Mouse (Mus musculus) CH12.LX (cell line): ENCODE measurements around the gene Hpse. TPM values are rescaled to one million over a fixed set of nuclear protein-coding genes. Genes with fewer than 3 reads are reported as not detected.

Source experiments
- DNase-seq: peaks from one replicate; pipeline ENCODE4 v3.0.0-alpha.2; 2013; ENCODE audit errors: extremely low read depth
- H3K27ac ChIP-seq: 2 replicates; pipeline ENCODE4 v1.5.1; 2012; ENCODE audit warnings: low read depth, mild to moderate bottlenecking, control low read depth, moderate library complexity; ENCODE audit not compliant: insufficient read depth
- H3K27me3 ChIP-seq: replicated peaks from 2 replicates; pipeline ENCODE3; 2012; ENCODE audit warnings: inconsistent platforms
- H3K36me3 ChIP-seq, 2 experiments: replicated peaks in 1 of 2; 2 replicates each; pipeline versions ENCODE3 to v1.6.1; 2012; ENCODE audit warnings: inconsistent platforms in 1 of 2, low read length in 1 of 2, mild to moderate bottlenecking in 1 of 2, mixed read lengths in 1 of 2, moderate library complexity in 1 of 2; ENCODE audit not compliant: control insufficient read depth in 1 of 2, insufficient read depth in 1 of 2
- H3K4me1 ChIP-seq, 2 experiments: 2 replicates each; pipeline ENCODE4 v1.6.1; 2012; ENCODE audit warnings: inconsistent platforms in 1 of 2, moderate library complexity in 1 of 2; ENCODE audit not compliant: insufficient read depth in 2 of 2, control insufficient read depth in 1 of 2
- H3K4me2 ChIP-seq: 2 replicates; pipeline ENCODE4 v1.6.1; 2012; ENCODE audit warnings: low read depth, mild to moderate bottlenecking, control low read depth; ENCODE audit not compliant: poor library complexity, insufficient read depth, severe bottlenecking
- H3K4me3 ChIP-seq, 3 experiments: fragments of 150-350 bp in 1 of 3; sonication (generic) in 1 of 3; replicated peaks in 1 of 3; 2 replicates each; pipeline versions ENCODE3 to v1.5.1; 2011 to 2012; ENCODE audit warnings: low read depth in 2 of 3, low read length in 2 of 3, mild to moderate bottlenecking in 2 of 3, moderate library complexity in 2 of 3, control low read depth in 1 of 3, improper control_type of control experiment in 1 of 3, inconsistent platforms in 1 of 3, mixed read lengths in 1 of 3; ENCODE audit not compliant: poor library complexity in 1 of 3
- H3K79me2 ChIP-seq: replicated peaks from 2 replicates; pipeline ENCODE4 v1.6.1; 2012; ENCODE audit warnings: mild to moderate bottlenecking, moderate library complexity; ENCODE audit not compliant: control insufficient read depth, poor library complexity, insufficient read depth, severe bottlenecking; ENCODE audit errors: extremely low read depth
- H3K9ac ChIP-seq: 2 replicates; pipeline ENCODE4 v1.6.1; 2012; ENCODE audit warnings: low read depth, mild to moderate bottlenecking, control low read depth, moderate library complexity; ENCODE audit not compliant: insufficient read depth
- H3K9me3 ChIP-seq: replicated peaks from 2 replicates; pipeline ENCODE3; 2012; ENCODE audit warnings: low read length, inconsistent platforms, mixed read lengths
- BHLHE40 ChIP-seq: IDR thresholded peaks from 2 replicates; pipeline ENCODE4 v1.6.1; 2011; ENCODE audit warnings: mild to moderate bottlenecking, low read depth, low read length, improper control_type of control experiment
- CHD2 ChIP-seq: IDR thresholded peaks from 2 replicates; pipeline ENCODE4 v1.6.1; 2011; ENCODE audit warnings: low read length, improper control_type of control experiment
- E2F4 ChIP-seq: IDR thresholded peaks from 2 replicates; pipeline ENCODE4 v1.6.1; 2011; ENCODE audit warnings: low read depth, low read length, improper control_type of control experiment; ENCODE audit not compliant: insufficient replicate concordance
- EP300 ChIP-seq: IDR thresholded peaks from 2 replicates; pipeline ENCODE4 v1.6.1; 2011; ENCODE audit warnings: low read length, improper control_type of control experiment
- ETS1 ChIP-seq: conservative IDR thresholded peaks from 2 replicates; pipeline ENCODE4 v1.6.1; 2012; ENCODE audit warnings: low read depth, mild to moderate bottlenecking, inconsistent platforms, low read length, improper control_type of control experiment, moderate library complexity
- GABPA ChIP-seq: IDR thresholded peaks from 2 replicates; pipeline ENCODE4 v1.6.1; 2012; ENCODE audit warnings: low read depth, low read length, improper control_type of control experiment, inconsistent platforms; ENCODE audit not compliant: insufficient replicate concordance
- HCFC1 ChIP-seq: IDR thresholded peaks from 2 replicates; pipeline ENCODE4 v1.6.1; 2012; ENCODE audit warnings: low read depth, mild to moderate bottlenecking, inconsistent platforms, low read length, improper control_type of control experiment
- IRF4 ChIP-seq: IDR thresholded peaks from 2 replicates; pipeline ENCODE4 v1.6.1; 2014; ENCODE audit warnings: low read depth, mild to moderate bottlenecking, inconsistent platforms, low read length, improper control_type of control experiment
- JUN ChIP-seq: IDR thresholded peaks from 2 replicates; pipeline ENCODE4 v1.6.1; 2011; ENCODE audit warnings: low read depth, mild to moderate bottlenecking, low read length, improper control_type of control experiment, moderate library complexity; ENCODE audit not compliant: insufficient read depth
- JUND ChIP-seq: conservative IDR thresholded peaks from 2 replicates; pipeline ENCODE4 v1.6.1; 2011; ENCODE audit warnings: low read depth, low read length, improper control_type of control experiment
- KAT2A ChIP-seq: IDR thresholded peaks from 2 replicates; pipeline ENCODE4 v1.6.1; 2012; ENCODE audit warnings: low read length, improper control_type of control experiment, inconsistent platforms; ENCODE audit not compliant: insufficient replicate concordance
- MAFK ChIP-seq: IDR thresholded peaks from 2 replicates; pipeline ENCODE4 v1.6.1; 2011; ENCODE audit warnings: low read length, improper control_type of control experiment; ENCODE audit not compliant: insufficient replicate concordance
- MAZ ChIP-seq: IDR thresholded peaks from 2 replicates; pipeline ENCODE4 v1.6.1; 2012; ENCODE audit warnings: low read depth, mild to moderate bottlenecking, inconsistent platforms, low read length, improper control_type of control experiment, moderate library complexity
- MYC ChIP-seq: IDR thresholded peaks from 2 replicates; pipeline ENCODE4 v1.6.1; 2011; ENCODE audit warnings: low read depth, mild to moderate bottlenecking, improper control_type of control experiment, low read length
- NELFE ChIP-seq: IDR thresholded peaks from 2 replicates; pipeline ENCODE4 v1.6.1; 2011; ENCODE audit warnings: low read depth, low read length, improper control_type of control experiment
- POLR2A ChIP-seq: IDR thresholded peaks from 2 replicates; pipeline ENCODE4 v1.6.1; 2011; ENCODE audit warnings: low read depth, mild to moderate bottlenecking, improper control_type of control experiment, low read length
- POLR2AphosphoS2 ChIP-seq: IDR thresholded peaks from 2 replicates; pipeline ENCODE4 v1.6.1; 2011; ENCODE audit warnings: low read depth, low read length, improper control_type of control experiment
- RCOR1 ChIP-seq: conservative IDR thresholded peaks from 2 replicates; pipeline ENCODE4 v1.6.1; 2012; ENCODE audit warnings: low read depth, mild to moderate bottlenecking, inconsistent platforms, low read length, improper control_type of control experiment
- SIN3A ChIP-seq: IDR thresholded peaks from 2 replicates; pipeline ENCODE4 v1.6.1; 2012; ENCODE audit warnings: low read length, improper control_type of control experiment, inconsistent platforms
- USF1 ChIP-seq: IDR thresholded peaks from 2 replicates; pipeline ENCODE4 v1.6.1; 2014; ENCODE audit warnings: low read depth, mild to moderate bottlenecking, inconsistent platforms, low read length, improper control_type of control experiment
- ZMIZ1 ChIP-seq: IDR thresholded peaks from 2 replicates; pipeline ENCODE4 v1.6.1; 2012; ENCODE audit warnings: low read depth, mild to moderate bottlenecking, inconsistent platforms, low read length, improper control_type of control experiment
- ZNF384 ChIP-seq: IDR thresholded peaks from 2 replicates; pipeline ENCODE4 v1.6.1; 2012; ENCODE audit warnings: low read depth, low read length, improper control_type of control experiment, inconsistent platforms
- dilution Hi-C: fragments of 300-500 bp; cut with MboI; formaldehyde crosslinking; loops from 2 replicates; pipeline ENCODE4 v1.14.3; 2020; ENCODE audit warnings: low sequenced_read_pairs; ENCODE audit not compliant: extremely low pct_unique_long_range_greater_than_20kb, extremely low pct_ligation_motif_present
- in situ Hi-C: fragments of 300-500 bp; cut with MboI; formaldehyde crosslinking; loops from 3 replicates; pipeline ENCODE4 v1.14.3; 2019; ENCODE audit warnings: low sequenced_read_pairs, low pct_ligation_motif_present, low pct_unique_long_range_greater_than_20kb, mixed read lengths
- polyA plus RNA-seq: library from polyadenylated mRNA; unstranded; fragments of >175 nt; gene quantifications from 2 replicates; pipeline ENCODE4 v1.2.1, GENCODE M21; 2012; ENCODE audit warnings: low read depth; ENCODE audit not compliant: insufficient read length
- total RNA-seq, 2 experiments: library from RNA; depleted of rRNA; stranded (reverse); fragments of 300-350 nt in 1 of 2; fragments of >200 nt in 1 of 2; gene quantifications; 2 replicates each; pipeline ENCODE4 v1.2.3; 2012 to 2014

Hpse gene
- total and polyA plus RNA-seq, 3 experiments = 3.3 to 9.5 (median 3.8) TPM

DNA sequence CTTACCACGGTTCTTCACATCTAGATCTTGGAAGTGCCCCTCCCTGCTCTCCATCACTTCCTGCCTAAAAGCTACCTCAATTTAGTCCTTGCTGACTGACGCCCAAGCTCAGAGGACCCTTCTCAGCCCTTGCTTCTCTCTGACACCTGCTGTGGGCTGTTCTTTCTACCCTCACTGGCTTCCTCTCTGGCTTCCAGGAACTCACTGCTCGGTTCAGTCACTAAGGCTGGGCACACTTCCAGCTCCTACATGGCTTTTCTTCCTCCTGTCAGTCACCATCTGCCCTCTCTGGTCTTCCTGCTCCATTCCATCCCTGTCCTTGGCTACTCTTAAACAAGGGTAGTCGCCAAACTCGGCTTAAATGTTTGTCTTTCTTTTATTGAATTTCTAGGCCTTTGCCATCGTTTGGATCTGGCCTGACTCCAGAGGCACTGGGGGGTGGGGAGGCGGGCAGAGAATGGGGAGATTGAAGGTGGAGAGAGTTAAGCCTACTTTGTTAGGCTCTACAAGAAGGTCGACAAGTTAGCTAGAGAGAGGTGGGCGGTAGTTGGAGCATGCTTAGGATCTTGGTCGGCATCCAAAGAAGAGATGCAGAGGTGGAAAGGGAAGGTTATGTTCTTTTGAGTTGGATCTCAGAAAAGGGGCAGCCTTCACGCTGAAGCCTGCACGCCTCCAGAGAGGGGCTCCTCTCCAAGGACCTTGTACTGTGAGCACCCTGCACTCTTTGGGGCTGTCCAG lies 76.1 kb downstream of the Hpse start:
- Histone ChIP-seq H3K36me3 (no peaks in the 10 kb centered on the region), H3K27ac (peak overlapping the region; percentile 63), H3K27me3 (no peaks in the 10 kb centered on the region), H3K4me2 (peak overlapping the region; percentile 85; the same call in 1 of the 2 replicates), H3K4me3 (no peak overlapping the region), H3K9me3 (peaks cover 5% of the 10 kb centered on the region), H3K4me1 (peaks cover 13 to 63% of the 10 kb centered on the region in 2 experiments), H3K9ac (no peak overlapping the region), H3K79me2 (no peaks in the 10 kb centered on the region)
- in situ Hi-C loops = no loop called here
- TF ChIP-seq EP300 (no peak), MYC (no peak), ZMIZ1 (no peak), USF1 (no peak), POLR2A (0 out of 2 replicates have a peak, but pooled peaks have one; percentile 26)
- dilution Hi-C loops = no loop called here
- no peak for DNase-seq

- in situ Hi-C loops (no loop called here), dilution Hi-C loops (no loop called here)
- H3K79me2 ChIP-seq = no peaks in the 10 kb centered on the region
- H3K27me3 ChIP-seq = no peaks in the 10 kb centered on the region
- H3K27ac ChIP-seq = no peak overlapping the region
- no peak overlapping the region for H3K9ac ChIP-seq
- no peak for TF ChIP-seq HCFC1
- H3K4me1 ChIP-seq = peaks cover 13 to 60% of the 10 kb centered on the region in 2 experiments
- no peak overlapping the region for H3K4me2 ChIP-seq
- H3K9me3 ChIP-seq = peaks cover 5% of the 10 kb centered on the region
- no peak overlapping the region for H3K4me3 ChIP-seq
- H3K36me3 ChIP-seq = no peaks in the 10 kb centered on the region
- DNase-seq = no peak
Measured at GRCm38 (mm10) chr5:100642316-100642715, 77.2 kb downstream of the Hpse start.

DNA sequence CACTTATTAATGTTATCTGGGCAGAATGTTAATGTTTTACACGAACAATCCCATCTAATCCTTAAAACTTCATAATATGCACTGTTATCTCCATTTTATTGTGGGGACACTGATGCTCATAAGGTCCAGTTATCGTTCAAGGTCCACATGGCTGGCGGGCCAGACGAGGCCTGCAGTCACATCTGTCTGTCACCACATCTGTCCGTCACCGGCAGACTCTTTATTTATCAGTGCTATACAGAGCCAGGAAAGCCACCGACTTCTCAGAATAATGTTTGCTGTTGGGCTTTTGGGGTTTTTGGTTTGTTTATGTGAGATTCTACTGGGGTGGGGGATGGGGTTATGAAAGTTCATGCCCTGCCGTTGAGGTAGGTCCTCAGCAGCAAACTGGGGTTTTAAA lies 81.0 kb downstream of the Hpse start:
- H3K9me3 ChIP-seq = peaks cover 3% of the 10 kb centered on the region
- no peaks in the 10 kb centered on the region for H3K36me3 ChIP-seq
- in situ Hi-C loops = no loop called here
- no peak for DNase-seq
- H3K4me3 ChIP-seq = no peak overlapping the region
- no peak overlapping the region for H3K4me2 ChIP-seq
- no peaks in the 10 kb centered on the region for H3K27me3 ChIP-seq
- no peaks in the 10 kb centered on the region for H3K79me2 ChIP-seq
- H3K4me1 ChIP-seq = peaks cover 24 to 65% of the 10 kb centered on the region in 2 experiments
- no peak overlapping the region for H3K9ac ChIP-seq
- TF ChIP-seq JUND (no peak), SIN3A (no peak), MAZ (no peak), KAT2A (no peak), JUN (no peak), ETS1 (no peak), CHD2 (no peak), RCOR1 (no peak), MAFK (no peak), EP300 (no peak), GABPA (no peak), MYC (no peak), IRF4 (no peak), E2F4 (no peak), BHLHE40 (no peak), ZNF384 (no peak), POLR2AphosphoS2 (no peak), NELFE (no peak)
- dilution Hi-C loops = no loop called here
- no peak overlapping the region for H3K27ac ChIP-seq
